Mouse (Mus musculus): Measurements from ENCODE around the gene Slc8a1.

DNA sequence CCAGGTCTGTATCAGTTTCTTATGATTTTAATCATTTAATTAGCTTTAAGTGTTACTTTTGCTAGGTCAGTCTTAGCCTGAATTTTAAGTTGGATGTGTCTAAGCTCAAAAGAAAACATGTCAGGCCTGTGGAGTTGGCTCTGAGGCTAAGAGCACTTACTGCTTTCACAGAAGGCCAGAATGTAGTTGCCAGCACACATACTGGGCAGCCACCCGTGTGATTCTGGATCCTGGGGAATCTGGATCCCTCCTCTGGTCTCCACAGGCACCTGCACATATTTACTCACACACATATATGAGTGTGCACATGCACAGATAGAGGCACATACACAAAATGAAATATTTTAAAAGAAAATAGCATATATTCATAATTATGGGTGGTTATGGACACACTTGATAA is 241.6 kb downstream of the Slc8a1 start:
- TF ChIP-seq EP300 (IDR thresholded peaks at IDR 0.05) (no peak), CTCF (IDR thresholded peaks at IDR 0.05) (no peak)

All from lung, postnatal 0 days (tissue).